Mouse (Mus musculus) erythroblast, embryonic 14.5 days (primary cell): ENCODE results near the gene Npvf.

Experiments used
- GATA1 ChIP-seq: IDR thresholded peaks from 2 replicates; pipeline ENCODE4 v1.6.1; 2012; ENCODE audit warnings: low read length, inconsistent platforms, mixed read lengths
- TAL1 ChIP-seq: IDR thresholded peaks from 3 replicates; pipeline ENCODE4 v1.6.1; 2012; ENCODE audit warnings: low read length, inconsistent platforms, mixed read lengths

GRCm38 (mm10) chr6:50661729-50662128 lies 7.5 kb upstream of the Npvf start:
- TF ChIP-seq GATA1 (no peak), TAL1 (no peak)
